Mouse (Mus musculus): ENCODE results near the gene Hectd4.

Hectd4 gene

DNA sequence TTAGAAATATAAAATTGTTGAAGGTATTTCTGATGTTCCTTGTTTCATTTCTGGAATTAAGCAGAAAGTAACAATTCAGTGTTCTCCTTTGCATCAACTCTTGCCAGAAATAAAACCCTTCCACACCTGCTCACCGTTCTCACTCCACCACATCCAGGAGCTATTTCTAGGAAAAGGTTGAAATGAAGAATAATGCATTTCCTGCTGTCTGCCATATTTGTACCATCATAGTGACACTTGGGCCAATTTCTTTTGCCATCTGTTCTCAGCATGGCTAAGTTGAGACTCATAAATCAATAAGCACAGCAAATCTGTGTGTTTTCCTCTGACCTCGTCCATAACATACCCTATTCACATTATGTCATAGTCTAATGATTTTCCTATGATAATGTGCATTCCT lies 18.2 kb downstream of the Hectd4 start:
- no peak for DNase-seq

DNA sequence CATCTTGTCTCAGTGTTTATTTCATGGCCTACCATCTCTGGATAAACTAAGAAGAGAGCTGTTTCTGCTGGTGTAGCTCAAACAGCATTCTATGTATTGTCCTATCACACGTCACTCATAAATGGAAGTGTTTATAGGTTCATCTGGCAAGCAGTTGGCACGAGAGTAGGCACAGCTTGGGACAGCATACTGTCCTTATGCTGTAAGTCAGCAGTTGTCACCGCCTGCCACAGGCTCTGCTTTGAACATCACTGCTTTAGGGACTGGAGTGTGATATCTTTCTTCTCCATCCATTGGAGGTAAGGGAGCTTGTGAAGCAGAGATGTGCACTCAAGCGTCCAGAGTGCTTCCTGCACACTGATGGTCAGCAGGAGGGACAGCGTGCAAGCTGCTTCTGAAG lies 19.8 kb downstream of the Hectd4 start:
- peak; percentile 55 for DNase-seq

DNA sequence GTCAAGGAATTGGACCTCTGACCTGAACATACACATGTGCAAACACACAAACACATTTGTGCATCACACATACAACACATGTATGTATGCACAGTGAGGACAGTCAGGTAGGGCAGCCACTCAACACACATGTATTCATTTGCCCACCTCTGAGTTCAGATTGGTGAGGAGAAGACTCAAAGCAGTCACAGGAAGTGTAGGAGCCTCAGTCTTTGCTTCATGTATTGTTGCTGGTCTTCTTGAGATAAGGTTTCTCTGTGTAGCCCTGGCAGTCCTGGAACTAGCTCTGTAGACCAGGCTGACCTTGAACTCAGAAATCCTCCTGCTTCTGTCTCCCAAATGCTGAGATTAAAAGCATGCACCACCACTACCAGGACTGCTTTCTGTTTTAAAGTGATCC lies 21.2 kb downstream of the Hectd4 start:
- DNase-seq: no peak

DNA sequence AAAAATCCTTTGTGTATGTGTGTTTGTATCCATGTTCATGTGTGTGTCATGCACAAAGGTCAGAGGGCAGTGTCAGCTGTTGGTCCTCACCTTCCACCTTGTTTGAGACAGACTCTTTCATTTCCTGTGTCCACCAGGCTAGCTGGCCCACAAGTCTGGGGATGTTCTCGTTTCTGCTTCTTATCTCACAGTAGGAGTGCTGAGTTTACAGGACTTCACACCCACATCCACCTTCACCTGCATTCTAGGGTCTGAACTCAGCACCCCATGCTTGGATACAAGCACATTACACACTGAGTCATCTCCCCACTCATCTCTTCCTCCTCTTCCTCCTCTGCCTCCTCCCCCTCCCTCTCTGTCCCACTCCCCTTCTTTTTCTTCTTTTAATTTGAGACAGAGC lies 22.2 kb downstream of the Hectd4 start:
- DNase-seq: no peak

DNA sequence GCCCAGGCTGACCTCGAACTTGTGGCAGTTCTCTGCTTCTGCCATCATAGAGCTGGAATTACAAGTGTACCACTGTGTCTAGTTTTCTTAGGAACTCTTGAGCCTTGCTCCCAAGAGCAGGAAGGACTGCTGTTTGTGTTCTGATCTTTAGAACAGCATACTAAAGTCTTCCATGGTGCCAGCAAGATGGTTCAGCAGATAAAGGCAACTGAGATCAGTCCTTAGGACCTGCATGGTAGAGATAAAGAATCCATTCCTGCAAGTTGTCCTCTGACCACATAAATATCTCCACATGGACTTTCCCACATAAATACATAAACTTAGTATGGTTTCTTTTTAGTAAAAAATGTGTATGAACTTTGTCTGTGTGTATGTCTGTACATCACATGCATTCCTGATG lies 22.7 kb downstream of the Hectd4 start:
- no peak for DNase-seq

DNA sequence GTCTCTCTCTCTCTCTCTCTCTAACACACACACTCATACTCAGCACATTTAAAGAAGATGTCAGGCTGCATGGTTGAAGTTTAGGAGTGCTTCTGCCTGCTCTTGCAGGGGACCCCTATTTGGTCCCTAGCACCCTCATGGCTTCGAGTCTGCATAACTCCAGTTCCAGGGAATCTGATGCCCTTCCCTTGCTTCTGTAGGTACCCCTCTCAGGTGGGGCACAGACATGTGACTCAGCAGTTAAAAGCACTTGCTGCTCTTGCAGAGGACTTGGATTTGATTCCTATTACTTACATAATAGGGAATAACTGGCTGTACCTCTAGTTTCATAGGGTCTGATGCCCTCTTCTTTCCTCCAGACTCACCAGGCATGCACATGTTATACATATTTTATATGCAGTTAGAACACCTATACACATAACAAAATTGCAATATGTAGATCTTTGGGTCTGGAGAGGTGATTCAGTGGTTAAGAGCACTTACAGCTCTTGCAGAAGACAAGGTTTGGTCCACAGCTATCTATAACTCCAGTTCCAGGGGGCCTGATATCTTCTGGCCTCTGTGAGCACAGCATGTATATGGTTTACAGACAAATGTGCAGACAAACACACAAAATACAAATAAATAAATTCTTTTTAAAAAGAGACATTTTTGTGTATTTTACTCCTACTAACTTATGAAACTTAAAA lies 23.8 kb downstream of the Hectd4 start:
- DNase-seq: no peak

DNA sequence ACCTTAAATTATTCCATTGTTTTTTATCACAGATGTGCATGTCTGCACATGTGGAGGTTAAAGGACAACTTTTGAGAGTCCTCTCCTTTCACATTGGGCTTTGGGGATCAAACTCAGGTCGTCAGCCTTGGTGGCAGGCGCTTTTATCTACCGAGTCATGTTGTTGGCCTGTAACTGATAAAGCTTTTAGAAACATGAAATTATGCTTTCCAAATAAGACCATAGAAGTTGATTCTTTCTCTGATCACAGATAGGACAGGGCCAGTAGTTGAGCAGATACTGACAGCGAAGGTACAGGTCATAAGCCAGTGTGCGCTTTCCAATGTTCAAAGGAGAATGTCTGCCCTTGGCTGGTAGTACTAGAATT lies 24.3 kb downstream of the Hectd4 start:
- DNase-seq: no peak

DNA sequence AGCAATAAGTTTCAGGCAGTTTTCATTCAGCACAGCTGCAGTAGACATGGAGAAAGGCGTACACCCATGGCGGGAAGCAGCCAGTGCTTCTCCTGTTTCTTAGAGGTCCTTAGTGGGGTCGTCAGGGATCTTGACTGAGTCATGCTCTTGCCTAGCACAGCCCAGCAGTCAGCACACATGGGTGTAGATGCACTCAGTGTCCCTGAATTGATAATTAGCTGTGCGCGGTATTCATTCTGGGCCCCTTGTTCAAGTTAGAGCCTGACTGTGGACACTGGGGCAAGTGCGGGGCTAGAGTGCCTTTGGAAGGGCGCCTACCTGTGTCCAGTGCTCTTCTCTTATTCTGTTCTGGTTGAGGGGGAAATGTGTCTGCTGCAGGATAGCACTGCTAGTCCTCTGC lies 25.2 kb downstream of the Hectd4 start:
- DNase-seq: no peak

DNA sequence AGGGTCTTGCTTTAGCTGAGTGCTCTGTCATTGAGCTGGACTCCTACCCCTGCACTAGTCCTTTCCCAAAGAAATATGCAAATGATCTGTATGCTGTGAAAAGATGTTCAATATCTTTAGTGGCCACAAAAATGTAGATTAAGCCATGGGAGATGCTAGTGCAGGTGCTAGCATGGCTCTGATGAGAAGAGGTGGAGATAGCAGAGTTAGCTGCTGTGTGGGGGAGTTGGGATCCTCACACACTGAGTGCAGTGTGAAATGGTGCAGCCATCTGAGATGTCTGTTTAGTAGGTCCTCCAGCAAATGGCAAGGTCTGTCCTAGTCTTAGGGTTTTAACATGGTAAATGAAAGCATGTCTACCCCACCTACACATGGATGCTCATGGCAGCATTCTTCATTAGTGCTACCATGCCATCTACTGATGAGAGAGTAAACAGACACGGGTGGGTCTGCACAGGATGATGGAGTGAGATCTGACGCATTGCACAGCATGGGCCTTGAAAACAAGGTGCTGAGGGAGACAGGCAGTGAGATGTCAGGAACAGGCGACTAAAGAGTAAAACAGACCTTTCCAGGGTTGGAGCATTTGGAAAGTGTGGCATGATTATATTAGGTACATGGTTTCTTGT lies 28.9 kb downstream of the Hectd4 start:
- DNase-seq: no peak

DNA sequence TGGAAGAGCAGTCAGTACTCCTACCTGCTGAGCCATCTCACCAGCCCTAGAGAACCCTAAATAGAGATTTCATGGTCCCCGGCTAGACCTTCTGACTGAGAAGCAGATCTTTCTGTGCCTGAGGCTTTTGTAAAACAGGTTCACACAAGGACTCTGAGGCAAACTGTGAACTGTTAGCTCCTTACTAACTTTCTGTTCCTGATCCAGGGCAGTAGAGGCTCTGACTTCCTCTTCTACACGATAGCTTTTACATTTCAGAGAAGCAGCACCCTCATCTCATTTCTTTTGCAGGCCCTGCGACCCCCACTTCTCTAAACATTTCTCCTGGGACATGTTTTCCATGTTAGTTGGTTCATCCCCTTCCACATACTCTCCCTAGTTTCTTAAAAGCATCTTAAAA lies 29.7 kb downstream of the Hectd4 start:
- no peak for DNase-seq

DNA sequence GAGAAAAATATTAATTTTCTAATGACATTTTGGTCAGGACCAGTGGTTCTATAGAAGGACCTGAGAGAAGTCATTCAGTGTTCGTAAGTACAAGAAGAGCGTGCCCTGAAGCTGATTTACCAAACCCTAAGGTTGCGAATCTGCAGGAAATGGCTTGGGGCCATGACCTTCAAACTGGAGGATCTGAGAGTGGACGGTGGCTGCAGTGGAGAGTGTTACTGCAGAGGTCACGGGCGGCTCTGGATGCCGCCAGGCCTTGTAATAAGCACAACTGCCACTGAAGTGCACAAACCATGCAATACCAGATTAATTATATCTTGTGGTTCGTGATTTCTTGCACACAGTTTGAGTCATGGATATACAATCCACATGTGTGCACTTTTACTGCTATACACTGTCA lies 31.8 kb downstream of the Hectd4 start:
- no peak for DNase-seq

DNA sequence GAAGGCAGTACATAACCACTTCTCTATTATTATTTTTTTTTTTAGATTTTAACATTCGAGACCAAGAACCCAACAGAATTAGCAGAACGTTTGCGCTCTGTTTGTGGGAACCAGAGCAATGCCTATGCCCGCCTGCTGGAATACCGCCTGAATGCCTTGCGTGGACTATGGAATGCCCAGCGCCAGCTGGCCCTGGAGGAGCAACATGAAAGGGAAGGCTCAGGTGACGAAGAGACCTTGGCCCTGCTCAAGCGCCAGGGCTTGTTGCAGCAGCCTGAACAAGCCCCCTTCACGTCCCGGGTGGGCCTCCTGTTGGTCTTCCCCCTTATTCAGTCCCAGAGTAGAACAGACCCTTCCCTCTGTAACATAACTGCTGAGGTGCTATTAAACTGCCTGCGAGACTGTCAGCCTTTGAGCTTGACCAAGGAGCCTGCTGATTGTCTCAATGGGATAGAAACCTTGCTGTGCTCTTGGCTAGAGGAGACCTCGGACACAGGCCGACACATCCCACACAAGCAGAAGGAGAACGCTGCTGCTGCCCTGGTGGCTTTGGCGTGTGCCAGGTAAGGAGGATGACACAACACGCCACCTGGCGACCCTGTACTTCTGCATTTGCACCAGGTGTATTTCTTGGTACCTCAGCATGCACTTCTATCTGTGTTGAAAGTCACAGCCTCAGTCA lies 33.9 kb downstream of the Hectd4 start:
- DNase-seq: peak; percentile 74 to 77

DNA sequence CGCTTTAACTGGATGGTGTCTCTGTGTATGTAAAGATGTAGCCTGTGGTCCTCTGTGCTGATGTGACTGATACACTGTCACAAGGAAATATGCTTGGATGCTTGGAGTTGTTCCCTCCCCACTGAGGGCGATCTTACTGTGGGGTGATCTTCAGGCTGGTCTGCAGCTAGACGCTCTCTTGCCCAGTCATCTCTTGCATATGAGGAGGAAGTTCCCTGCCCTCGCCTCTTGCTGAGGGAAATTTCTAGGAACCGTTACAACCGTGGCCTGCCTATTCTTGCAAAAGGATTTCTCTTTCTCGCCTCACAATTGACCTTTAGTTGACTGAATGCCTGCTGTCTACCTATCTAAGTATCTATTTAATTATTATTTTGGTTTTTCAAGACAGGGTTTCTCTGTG lies 35.0 kb downstream of the Hectd4 start:
- DNase-seq: no peak

DNA sequence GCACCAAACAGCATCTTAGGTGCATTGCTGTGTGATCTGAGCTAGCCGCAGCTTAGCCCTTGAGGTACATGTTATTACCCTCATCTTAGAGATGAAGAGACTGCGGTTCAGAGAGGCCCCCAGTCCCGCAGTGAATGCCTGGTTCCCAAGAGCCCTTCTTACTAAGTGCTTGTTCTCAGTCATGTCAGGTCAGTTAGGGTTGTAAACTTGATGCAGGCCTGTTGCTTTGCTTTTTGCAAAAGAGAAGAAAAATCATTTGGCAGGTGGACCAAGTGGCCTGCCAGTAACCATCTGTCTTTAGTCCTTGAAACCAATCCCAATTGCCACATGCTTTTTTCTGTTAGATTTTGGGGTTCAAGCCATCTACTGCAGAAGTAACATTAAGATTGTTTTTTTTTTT lies 41.8 kb downstream of the Hectd4 start:
- peak; percentile 19 to 54 for DNase-seq

DNA sequence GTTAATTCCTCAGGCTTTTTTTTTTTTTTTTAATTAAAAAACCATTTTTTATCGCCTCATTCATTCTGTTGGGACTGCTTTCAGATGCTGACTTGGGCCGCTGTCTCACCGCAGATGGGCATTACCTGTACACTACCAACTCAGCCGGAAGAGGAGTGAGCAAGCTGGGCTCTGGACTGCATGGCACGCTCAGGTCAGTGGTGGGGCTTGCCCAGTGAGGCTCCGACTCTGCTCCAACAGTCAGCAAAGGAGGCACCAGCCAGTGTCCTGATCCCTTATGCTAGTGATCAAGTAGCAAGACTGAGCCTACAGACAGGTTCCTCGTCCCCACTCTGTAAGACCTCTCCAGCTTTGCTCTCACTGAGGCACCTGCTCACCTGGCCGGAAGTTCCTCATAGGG lies 42.4 kb downstream of the Hectd4 start:
- peak in 1 of 2 experiments; percentile 31 for DNase-seq

DNA sequence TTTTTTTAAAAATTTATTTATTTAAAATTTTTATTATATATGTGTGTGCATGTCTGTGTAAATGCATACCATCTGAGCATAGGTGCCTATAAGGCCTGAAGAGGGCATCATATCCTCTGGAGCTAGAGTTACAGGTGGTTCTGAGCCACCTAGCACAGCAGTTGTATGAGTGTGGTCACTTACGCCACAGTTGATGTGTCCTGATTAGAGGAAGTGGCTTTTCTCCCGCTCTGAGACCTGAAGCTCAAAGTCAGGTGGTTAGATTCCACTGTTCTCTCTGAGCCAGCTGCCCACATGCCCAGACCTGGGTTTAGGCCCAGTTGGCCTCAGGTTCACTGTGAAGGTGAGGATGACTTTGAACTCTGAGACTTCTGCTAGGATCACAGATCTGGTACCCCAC lies 44.6 kb downstream of the Hectd4 start:
- DNase-seq: no peak

DNA sequence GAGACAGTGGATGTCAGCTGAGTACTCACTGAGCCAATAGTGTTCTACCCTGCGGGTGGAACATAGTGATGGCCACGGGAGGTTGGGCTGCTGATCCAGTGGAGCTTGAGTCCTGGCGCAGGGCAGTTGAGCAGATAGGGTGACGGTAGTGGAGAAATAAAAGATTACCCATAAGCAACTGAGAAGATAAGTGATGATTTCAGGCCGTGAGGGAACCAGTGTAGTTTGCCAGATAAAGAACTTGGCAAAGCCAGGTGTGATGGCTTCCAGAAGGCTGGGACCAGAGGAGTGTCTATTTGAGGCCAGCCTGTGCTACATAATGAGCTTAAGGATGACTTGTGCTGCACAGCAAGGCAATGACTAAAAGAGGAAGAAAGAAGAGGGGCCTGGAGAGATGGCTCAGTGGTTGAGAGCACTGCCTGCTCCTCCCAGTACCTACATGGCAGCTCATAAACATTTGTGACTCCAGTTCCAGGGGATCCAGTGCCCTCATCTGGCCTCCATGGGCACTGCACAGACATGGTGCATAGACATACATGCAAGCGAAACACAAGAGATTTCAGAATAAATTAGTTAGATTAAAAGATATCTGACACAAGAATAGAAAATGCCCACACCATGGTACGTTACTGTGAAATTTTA lies 46.8 kb downstream of the Hectd4 start:
- DNase-seq: peak; percentile 79 to 82

DNA sequence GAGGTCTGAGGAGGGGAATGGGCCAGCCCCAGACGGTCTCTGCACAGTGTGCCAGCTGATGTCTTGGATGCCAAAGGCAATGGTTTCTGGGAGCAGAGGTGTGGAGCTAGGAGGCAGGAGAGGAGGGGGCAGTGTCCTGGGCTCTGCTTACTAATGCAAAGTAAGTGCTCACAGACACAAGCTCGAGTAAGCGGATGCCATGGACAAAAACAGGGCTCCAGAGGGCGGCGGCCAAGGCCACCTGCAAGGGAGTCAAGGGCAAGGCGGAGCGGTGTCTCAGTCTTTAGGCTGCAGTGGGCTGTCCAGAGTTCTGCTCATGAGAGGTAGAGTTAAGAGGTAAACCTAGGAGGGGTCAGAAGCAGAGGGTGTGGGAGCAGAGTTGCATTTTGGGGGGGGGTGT lies 51.0 kb downstream of the Hectd4 start:
- no peak for DNase-seq

DNA sequence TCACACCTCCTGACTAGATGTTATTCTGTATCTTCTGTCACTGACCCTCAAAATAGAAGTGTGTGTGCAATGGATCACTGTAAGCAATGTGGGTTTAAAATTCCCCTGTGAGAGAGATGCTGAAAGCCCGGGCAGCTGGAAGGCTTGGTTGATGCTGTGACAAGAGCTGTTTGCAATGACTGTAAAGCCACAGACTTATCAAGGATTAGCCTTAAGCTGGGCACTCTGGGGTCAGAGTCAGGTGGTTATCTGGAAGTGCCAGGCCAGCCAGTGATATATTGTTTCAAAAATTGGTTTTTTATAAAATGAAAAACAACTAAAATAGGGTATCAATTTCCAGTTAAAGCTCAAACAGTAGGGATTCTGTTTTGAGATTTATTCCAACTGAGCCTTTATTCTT lies 56.8 kb downstream of the Hectd4 start:
- DNase-seq: no peak

DNA sequence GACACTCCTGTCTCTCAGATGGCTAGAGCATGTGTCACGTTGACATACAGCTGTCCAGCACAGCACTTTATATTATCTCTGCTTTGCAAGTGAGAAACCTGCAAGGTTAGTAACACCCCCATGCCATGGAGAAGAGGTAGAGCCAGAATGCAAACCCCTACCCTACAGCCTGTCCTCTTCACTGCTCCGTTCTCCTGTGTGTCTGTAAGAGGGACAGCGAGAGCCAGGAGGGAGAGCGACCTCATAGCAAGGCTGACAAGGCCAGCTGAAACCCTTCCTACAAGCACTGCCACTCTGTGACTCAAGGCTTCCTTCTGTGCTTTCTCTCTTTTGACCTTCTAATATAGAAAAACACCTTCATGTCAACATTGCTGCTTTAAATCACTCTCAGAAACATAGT lies 60.4 kb downstream of the Hectd4 start:
- DNase-seq: no peak

DNA sequence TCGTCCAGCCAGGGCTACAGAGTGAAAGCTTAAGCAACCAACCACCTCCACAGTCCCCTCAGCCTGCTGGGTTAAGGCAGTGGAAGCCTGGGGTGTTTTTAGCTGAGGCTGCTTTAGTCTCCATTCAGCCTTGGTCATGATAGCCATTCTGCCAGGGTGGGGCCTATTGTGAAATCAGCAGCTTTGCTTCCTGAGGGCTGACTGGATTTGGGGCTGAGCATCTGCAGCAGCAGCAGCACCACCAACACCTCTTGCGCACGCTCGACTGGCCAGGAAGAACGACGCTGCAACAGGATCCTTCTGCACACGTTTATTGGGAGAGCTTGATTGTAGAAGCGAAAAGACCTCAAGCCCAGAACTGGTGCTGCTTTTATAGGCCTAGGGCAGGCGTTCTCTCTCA lies 63.0 kb downstream of the Hectd4 start:
- no peak for DNase-seq

DNA sequence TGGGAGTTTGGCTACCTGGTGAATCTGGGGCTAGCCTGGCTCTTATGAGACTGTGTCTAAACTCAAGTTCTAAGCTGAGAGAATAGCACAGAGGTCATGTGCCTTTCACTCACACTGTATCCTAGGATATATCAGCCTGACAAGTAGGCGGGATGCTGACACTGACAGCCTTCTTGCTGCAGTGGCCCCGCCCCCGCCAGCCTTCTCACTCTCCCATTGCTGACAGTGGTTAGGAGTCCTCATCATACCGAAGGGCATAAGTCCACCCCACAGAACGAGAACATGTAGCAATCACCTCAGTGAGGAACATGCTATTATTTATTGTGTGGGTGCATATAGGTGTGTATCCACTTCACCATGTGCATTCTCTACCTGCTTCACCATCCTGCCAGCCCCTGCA lies 64.8 kb downstream of the Hectd4 start:
- DNase-seq: peak in 1 of 2 experiments; percentile 23

DNA sequence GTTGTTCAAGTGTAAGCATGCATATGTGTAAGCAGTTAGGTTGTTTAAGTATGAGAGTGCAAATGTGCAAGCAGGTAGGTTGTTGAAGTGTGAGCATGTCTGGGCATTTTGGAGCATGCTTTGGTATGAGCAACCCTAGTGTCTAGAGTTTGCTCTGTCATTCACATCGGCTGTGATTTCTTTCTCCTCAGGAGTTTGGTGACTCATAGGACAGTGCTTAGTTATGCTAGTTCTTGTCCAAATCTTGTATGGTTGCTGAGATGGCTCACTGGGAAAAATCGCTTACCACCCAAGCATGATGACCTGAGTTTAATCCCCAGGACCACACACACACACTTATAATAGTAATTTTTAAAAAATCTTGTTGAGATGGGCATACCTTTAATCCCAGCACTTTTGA lies 67.2 kb downstream of the Hectd4 start:
- DNase-seq: no peak

DNA sequence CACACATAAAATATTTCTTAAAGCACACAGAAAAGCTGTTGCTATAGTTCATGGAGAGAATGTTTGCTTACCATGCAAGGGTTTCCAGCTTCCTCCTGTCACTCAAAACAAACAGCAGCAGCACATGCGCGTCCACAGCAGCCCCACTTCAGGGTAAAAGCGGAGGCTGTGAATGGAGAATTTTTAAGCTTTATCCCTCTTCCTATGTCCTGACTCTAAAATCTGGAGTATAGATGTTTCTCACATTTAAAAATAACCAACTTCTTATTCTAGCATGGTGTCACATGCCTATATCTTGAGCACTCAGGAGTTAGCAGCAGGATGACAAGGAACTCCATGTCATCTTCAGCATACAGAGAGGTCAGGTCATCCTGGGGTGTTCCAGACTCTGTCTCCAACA lies 70.3 kb downstream of the Hectd4 start:
- no peak for DNase-seq

Measured in cerebellum, postnatal 14 days (tissue).